Mouse (Mus musculus) spleen, postnatal 14 days (tissue): ENCODE data around the gene Hoxd11.

ENCODE experiments used
- DNase-seq, 2 experiments: peaks; one replicate each; pipeline ENCODE4 v3.0.0; 2021 to 2022; ENCODE audit warnings: low spot score in 2 of 2

Gene Hoxd11

GRCm38 (mm10) chr2:74681594-74682531, 2.5 kb downstream of the Hoxd11 start:
- no peak for DNase-seq

- no peak for DNase-seq
Observed at GRCm38 (mm10) chr2:74682796-74683195, 3.4 kb downstream of the Hoxd11 start.

- DNase-seq, result no peak
Observed at GRCm38 (mm10) chr2:74683471-74683951, 4.2 kb downstream of the Hoxd11 start.

- no peak for DNase-seq
Observed at GRCm38 (mm10) chr2:74684106-74684505, 4.7 kb downstream of the Hoxd11 start.

GRCm38 (mm10) chr2:74685059-74685603, 5.8 kb downstream of the Hoxd11 start:
- DNase-seq, result no peak

- DNase-seq, result no peak
Observed at GRCm38 (mm10) chr2:74686301-74686987, 7.1 kb downstream of the Hoxd11 start.

- DNase-seq, result no peak
Observed at GRCm38 (mm10) chr2:74686988-74687697, 7.8 kb downstream of the Hoxd11 start.

GRCm38 (mm10) chr2:74687698-74688555, 8.6 kb downstream of the Hoxd11 start:
- DNase-seq, result no peak

- no peak for DNase-seq
Observed at GRCm38 (mm10) chr2:74688795-74689573, 9.6 kb downstream of the Hoxd11 start.

GRCm38 (mm10) chr2:74689574-74690337, 10.4 kb downstream of the Hoxd11 start:
- DNase-seq, result no peak

GRCm38 (mm10) chr2:74690338-74690716, 11.0 kb downstream of the Hoxd11 start:
- DNase-seq, result no peak

- DNase-seq, result no peak
Observed at GRCm38 (mm10) chr2:74691022-74691951, 11.9 kb downstream of the Hoxd11 start, which contains the start of gene Hoxd10. Hoxd10 (plus strand) TSS chr2:74691924.

GRCm38 (mm10) chr2:74691995-74692807, 12.8 kb downstream of the Hoxd11 start:
- DNase-seq, result no peak

GRCm38 (mm10) chr2:74692808-74693431, 13.6 kb downstream of the Hoxd11 start:
- no peak for DNase-seq

- DNase-seq, result no peak
Observed at GRCm38 (mm10) chr2:74693432-74693827, 14.1 kb downstream of the Hoxd11 start.

- no peak for DNase-seq
Observed at GRCm38 (mm10) chr2:74694066-74694465, 14.7 kb downstream of the Hoxd11 start.

GRCm38 (mm10) chr2:74695383-74695782, 16.0 kb downstream of the Hoxd11 start:
- DNase-seq, result no peak
